Mouse (Mus musculus) heart, adult 8-10 months (tissue): ENCODE measurements around the gene Kcnip1. TPM values are rescaled to one million over a fixed set of nuclear protein-coding genes. Genes with fewer than 3 reads are reported as not detected.

Experiments used
- DNase-seq: peaks from one replicate; pipeline ENCODE4 v3.0.0; 2022; ENCODE audit warnings: low spot score
- total RNA-seq, 4 experiments: library from RNA; stranded (reverse); gene quantifications; 2 replicates each; pipeline ENCODE4 v1.2.4; 2022

The Kcnip1 gene
- total RNA-seq, 4 experiments from 2014 or later = 0.11 to 0.35 (median 0.17) TPM; not detected in 1

DNA sequence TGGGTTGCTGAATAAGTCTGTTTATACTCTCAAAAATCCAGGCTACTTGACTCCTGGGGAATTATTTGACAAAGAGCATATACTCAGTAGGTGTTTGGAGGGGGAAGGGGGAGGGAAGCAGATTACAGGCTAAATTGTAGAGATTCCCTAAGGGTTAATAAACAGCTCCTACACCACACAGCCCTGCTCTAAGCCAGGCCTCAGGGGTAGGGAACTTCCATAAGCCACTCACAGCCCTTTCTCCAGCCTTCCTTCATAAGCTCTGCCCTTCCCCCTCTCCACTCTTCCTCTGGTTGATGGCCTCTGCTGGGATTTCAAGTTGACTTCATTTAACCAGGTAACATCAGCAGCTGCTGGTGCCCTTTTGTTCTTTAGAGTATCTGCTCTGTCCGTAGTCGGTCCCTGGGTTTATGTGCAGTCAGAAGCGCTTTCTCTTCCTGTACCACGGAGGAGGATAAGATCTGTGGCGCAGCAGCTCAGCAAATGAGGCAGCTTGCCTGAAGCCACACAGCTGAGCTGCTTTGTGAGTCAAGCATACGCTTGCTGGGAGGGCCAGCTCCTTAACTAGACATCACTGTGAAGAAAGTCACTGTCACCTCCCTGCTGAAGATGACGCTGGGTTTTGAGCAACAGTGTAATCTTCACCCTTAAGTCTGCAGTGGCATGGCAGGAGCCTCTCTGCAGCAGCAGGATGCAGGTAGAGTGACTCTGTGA, 54.2 kb downstream of the Kcnip1 start:
- DNase-seq = no peak

GRCm38 (mm10) chr11:33937641-33938040, 55.3 kb downstream of the Kcnip1 start:
- DNase-seq = no peak

DNA sequence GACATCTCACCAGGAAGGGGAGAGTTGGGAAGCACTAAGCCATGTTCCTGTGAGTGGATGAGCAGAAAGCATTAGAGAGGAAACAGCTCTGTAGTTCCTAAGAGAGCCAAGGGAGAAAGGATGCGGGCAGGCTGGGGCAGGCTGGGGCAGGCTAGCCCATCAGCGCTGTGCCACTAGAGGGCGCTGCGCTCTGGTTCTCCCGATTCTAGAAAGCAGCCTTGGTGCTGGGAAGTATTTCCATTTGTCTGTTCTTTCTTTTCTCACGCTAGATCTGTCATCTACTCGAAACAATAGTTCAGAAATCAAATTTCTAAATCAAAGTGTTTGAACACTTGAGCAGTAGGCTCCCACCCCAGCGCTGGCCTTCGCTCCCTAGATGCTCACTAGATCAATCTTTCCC, 58.7 kb downstream of the Kcnip1 start:
- no peak for DNase-seq

DNA sequence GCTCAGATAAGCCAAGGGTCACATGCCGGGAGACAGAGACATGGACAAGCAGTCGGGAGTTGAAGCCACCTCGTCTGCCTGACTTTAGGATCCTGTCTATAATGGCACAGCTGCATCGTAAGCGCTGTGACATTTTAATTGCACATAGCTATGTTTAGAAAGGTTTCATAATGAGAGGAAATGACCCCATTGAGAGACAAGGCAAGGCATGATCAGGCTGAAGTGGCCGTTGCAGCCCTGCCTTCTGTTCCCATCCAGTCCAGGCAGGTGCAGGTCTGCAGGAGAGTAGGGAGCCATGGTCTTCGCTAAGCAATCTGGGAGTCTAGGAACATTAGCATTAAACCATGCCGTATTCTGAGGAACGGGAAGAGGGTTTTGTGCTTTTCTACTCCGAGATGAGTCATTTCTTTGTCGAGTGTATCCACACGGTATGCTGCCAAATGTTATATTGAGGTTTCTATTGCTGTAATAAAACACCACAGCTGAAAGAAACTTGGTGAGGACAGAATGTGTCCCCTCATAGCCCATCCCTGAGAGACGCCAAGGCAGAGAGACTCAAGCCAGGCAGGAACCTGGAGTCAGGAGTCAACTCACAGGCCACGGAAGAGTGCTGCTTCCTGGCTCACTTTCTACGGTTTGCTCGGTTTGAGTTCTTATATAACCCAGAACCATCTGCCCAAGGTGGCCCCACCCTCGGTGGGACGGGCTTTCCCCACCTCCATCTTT, 60.4 kb downstream of the Kcnip1 start:
- no peak for DNase-seq

DNA sequence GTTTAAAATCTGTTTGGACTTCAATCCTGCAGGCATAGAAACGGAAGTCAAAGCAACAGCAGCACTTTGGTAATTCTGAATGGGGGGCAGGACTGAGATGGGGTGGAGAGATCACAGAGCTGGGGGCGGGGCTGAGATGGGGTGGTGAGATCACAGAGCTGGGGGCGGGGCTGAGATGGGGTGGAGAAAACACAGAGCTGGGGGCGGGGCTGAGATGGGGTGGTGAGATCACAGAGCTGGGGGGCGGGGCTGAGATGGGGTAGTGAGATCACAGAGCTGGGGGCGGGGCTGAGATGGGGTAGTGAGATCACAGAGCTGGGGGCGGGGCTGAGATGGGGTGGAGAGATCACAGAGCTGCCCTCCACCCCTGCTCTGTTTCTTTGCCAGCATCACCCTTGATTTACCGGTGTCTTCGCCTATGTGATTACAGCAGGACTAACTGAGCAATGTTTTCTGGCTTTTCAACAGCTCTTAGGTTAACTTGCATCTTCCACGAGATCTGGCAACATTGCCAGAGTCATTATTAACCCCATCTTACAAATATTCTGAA, 61.0 kb downstream of the Kcnip1 start:
- DNase-seq = no peak

- no peak for DNase-seq
Observed at GRCm38 (mm10) chr11:33929412-33929811, 63.5 kb downstream of the Kcnip1 start.

- DNase-seq = no peak
Observed at GRCm38 (mm10) chr11:33928658-33929057, 64.3 kb downstream of the Kcnip1 start.

- no peak for DNase-seq
Observed at GRCm38 (mm10) chr11:33927836-33928235, 65.1 kb downstream of the Kcnip1 start.

- no peak for DNase-seq
Observed at GRCm38 (mm10) chr11:33927321-33927720, 65.6 kb downstream of the Kcnip1 start.

- no peak for DNase-seq
Observed at GRCm38 (mm10) chr11:33926551-33926950, 66.4 kb downstream of the Kcnip1 start.

DNA sequence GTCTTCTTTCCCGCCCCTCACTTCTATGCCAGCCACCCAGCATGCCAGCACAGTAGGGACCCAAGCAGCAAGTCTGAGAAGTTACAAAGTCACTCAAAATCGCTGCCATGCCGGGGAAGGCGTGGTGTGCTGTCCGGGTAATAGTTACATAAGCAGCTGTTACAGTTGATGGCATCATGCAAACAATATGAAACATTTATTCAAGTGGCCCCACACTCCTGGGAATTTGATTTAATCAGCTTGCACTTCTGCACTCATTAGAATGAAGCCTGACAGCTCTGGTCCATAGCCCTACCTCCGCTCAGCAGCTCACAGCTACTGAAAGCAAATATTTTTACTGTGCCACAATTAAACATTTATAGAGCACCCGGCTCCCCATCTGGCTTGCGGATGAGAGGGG, 67.2 kb downstream of the Kcnip1 start:
- DNase-seq = no peak

- DNase-seq = no peak
Observed at GRCm38 (mm10) chr11:33923031-33923430, 69.9 kb downstream of the Kcnip1 start.

- DNase-seq = no peak
Observed at GRCm38 (mm10) chr11:33921451-33921850, 71.5 kb downstream of the Kcnip1 start.

- DNase-seq = no peak
Observed at GRCm38 (mm10) chr11:33919826-33920225, 73.1 kb downstream of the Kcnip1 start.

GRCm38 (mm10) chr11:33918424-33918823, 74.5 kb downstream of the Kcnip1 start:
- no peak for DNase-seq

DNA sequence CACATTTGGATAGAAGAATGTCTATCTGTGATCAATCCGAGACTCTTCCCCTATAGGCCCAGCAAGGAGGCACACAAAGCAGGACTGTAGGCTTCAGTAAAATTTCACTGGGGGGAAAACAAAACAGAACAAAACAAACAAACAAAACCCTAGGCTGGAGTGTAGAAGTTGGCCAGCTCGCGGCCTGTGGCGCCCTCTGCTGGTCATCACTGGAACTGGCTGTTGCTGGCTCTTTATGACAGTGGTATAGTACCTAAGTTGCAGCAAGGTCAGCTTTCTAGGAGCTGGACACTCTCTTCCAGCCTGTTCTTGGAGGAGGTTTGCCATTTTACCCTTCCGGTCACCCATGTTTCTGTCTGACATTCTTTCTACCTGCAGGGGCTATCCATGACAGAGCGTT, 75.4 kb downstream of the Kcnip1 start:
- peak; percentile 48 for DNase-seq

- no peak for DNase-seq
Observed at GRCm38 (mm10) chr11:33914216-33914615, 78.7 kb downstream of the Kcnip1 start.

- no peak for DNase-seq
Observed at GRCm38 (mm10) chr11:33913061-33913460, 79.9 kb downstream of the Kcnip1 start.

- DNase-seq = no peak
Observed at GRCm38 (mm10) chr11:33912151-33912571, 80.8 kb downstream of the Kcnip1 start.

DNA sequence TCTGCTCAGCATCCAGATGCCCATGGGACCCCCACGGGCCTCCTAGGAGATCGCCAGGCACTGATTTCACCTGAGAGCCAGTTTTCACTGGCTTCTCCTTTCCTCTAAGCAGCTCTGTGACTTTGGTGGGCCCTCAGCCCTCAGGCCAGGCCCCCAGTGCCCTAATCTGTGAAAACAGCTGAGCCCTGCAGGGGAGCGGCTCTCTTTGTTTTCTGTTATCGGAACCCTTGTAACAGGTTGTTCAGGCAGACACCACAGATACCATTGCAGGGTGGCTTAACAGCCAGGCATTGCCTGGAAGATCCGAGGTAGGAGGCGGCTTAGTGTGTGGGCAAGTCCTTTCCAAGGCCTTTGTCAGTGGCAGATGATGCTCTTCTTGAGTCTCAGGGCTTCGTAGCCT, 82.0 kb downstream of the Kcnip1 start:
- no peak for DNase-seq

GRCm38 (mm10) chr11:33908360-33909175, 84.4 kb downstream of the Kcnip1 start:
- DNase-seq = no peak

- no peak for DNase-seq
Observed at GRCm38 (mm10) chr11:33903494-33903893, 89.5 kb downstream of the Kcnip1 start.
